Mouse (Mus musculus) lung, embryonic 14.5 days (tissue): ENCODE measurements at regions not wholly inside any gene's neighbourhood (a gene's known extent, or its start where the extent isn't known, plus 50 kb on each side); places are given as distances from the start of the nearest gene placed in this dataset.

Experiments
- ATAC-seq: fragments of 200-750 bp; cut with Nextera tagmentation; 2 replicates; pipeline ENCODE4 v1.8.0; 2017; ENCODE audit warnings: mild to moderate bottlenecking, moderate TSS enrichment, moderate library complexity; ENCODE audit not compliant: insufficient read depth
- DNase-seq: peaks from one replicate; pipeline ENCODE4 v3.0.0-alpha.2; 2015
- H3K27ac ChIP-seq: fragments of 300-500 bp; sonication (generic); 2 replicates; pipeline ENCODE4 v1.5.1; 2014; ENCODE audit warnings: low read depth, mild to moderate bottlenecking, moderate library complexity
- H3K27me3 ChIP-seq: fragments of 300-500 bp; sonication (generic); 2 replicates; pipeline ENCODE4 v1.6.1; 2014; ENCODE audit warnings: low read length, control low read depth; ENCODE audit not compliant: insufficient read depth
- H3K36me3 ChIP-seq: fragments of 300-500 bp; sonication (generic); 2 replicates; pipeline ENCODE4 v1.6.1; 2014; ENCODE audit warnings: control low read depth; ENCODE audit not compliant: insufficient read depth
- H3K4me1 ChIP-seq: fragments of 300-500 bp; sonication (generic); 2 replicates; pipeline ENCODE4 v1.6.1; 2014; ENCODE audit warnings: antibody characterized with exemption, control low read depth; ENCODE audit not compliant: insufficient read depth
- H3K4me2 ChIP-seq: fragments of 300-500 bp; sonication (generic); 2 replicates; pipeline ENCODE4 v1.6.1; 2014; ENCODE audit warnings: mild to moderate bottlenecking
- H3K4me3 ChIP-seq: fragments of 300-500 bp; sonication (generic); 2 replicates; pipeline ENCODE4 v1.5.1; 2014; ENCODE audit warnings: low read depth, low read length
- H3K9ac ChIP-seq: fragments of 300-500 bp; sonication (generic); 2 replicates; pipeline ENCODE4 v1.6.1; 2014
- H3K9me3 ChIP-seq: fragments of 300-500 bp; sonication (generic); 2 replicates; pipeline ENCODE4 v1.6.1; 2016; ENCODE audit warnings: low read depth, low read length, control low read depth
- CTCF ChIP-seq: IDR thresholded peaks from 2 replicates; pipeline ENCODE4 v1.5.1; 2016; ENCODE audit warnings: antibody characterized with exemption, low read depth
- WGBS: fragments of 180-500 bp; shearing (Covaris S2); extraction: QIAGEN DNeasy Blood & Tissue Kit; methylation state at CpG from one replicate; pipeline ENCODE4 v1.1.7; 2014; 5-methylcytosine and 5-hydroxymethylcytosine counted together

GRCm38 (mm10) chr12:13079832-13080231 is 138.1 kb upstream of the Mycn start:
- no peaks in the 10 kb centered on the region for H3K9me3 ChIP-seq
- H3K36me3 ChIP-seq = no peaks in the 10 kb centered on the region
- no peak for TF ChIP-seq CTCF
- WGBS = 92% methylated on average over 3 of the region's 3 CpGs
- DNase-seq (no peak), ATAC-seq (no peak)
- no peaks in the 10 kb centered on the region for H3K4me1 ChIP-seq
- H3K4me2 ChIP-seq = no peak overlapping the region
- no peaks in the 10 kb centered on the region for H3K27me3 ChIP-seq
- H3K9ac ChIP-seq = no peak overlapping the region
- H3K4me3 ChIP-seq = no peak overlapping the region
- H3K27ac ChIP-seq = no peak overlapping the region

- Histone ChIP-seq H3K4me1 (no peaks in the 10 kb centered on the region), H3K9me3 (no peaks in the 10 kb centered on the region), H3K27me3 (no peaks in the 10 kb centered on the region), H3K27ac (no peak overlapping the region), H3K9ac (no peak overlapping the region), H3K36me3 (no peaks in the 10 kb centered on the region), H3K4me2 (no peak overlapping the region), H3K4me3 (no peak overlapping the region)
- no peak for DNase-seq
- 45% methylated on average over 4 of the region's 4 CpGs for WGBS
- no peak for TF ChIP-seq CTCF
- ATAC-seq = no peak
Observed at GRCm38 (mm10) chr12:13077689-13078088, 136.0 kb upstream of the Mycn start.

- no peak overlapping the region for H3K4me3 ChIP-seq
- no peak overlapping the region for H3K27ac ChIP-seq
- no peaks in the 10 kb centered on the region for H3K27me3 ChIP-seq
- no peak for TF ChIP-seq CTCF
- no peak overlapping the region for H3K9ac ChIP-seq
- no peaks in the 10 kb centered on the region for H3K9me3 ChIP-seq
- 51% methylated on average over 3 of the region's 3 CpGs for WGBS
- H3K36me3 ChIP-seq = no peaks in the 10 kb centered on the region
- no peak for DNase-seq
- no peak overlapping the region for H3K4me2 ChIP-seq
- H3K4me1 ChIP-seq = no peaks in the 10 kb centered on the region
- no peak for ATAC-seq
Observed at GRCm38 (mm10) chr12:13076699-13077287, 135.1 kb upstream of the Mycn start.

- H3K27ac ChIP-seq = no peak overlapping the region
- H3K9ac ChIP-seq = no peak overlapping the region
- 16% methylated on average over 4 of the region's 4 CpGs for WGBS
- no peaks in the 10 kb centered on the region for H3K36me3 ChIP-seq
- no peaks in the 10 kb centered on the region for H3K4me1 ChIP-seq
- H3K4me2 ChIP-seq = no peak overlapping the region
- ATAC-seq (peak; percentile 44; the same call in 1 of the 2 replicates), DNase-seq (peak; percentile 78)
- H3K9me3 ChIP-seq = no peaks in the 10 kb centered on the region; the same call in 1 of the 2 replicates
- no peaks in the 10 kb centered on the region for H3K27me3 ChIP-seq
- H3K4me3 ChIP-seq = no peak overlapping the region
- TF ChIP-seq CTCF = no peak
Observed at GRCm38 (mm10) chr12:13073126-13073886, 131.6 kb upstream of the Mycn start.

- WGBS = 32% methylated on average over 5 of the region's 5 CpGs
- Histone ChIP-seq H3K27ac (no peak overlapping the region), H3K36me3 (no peaks in the 10 kb centered on the region), H3K4me1 (no peaks in the 10 kb centered on the region), H3K9ac (no peak overlapping the region), H3K27me3 (no peaks in the 10 kb centered on the region), H3K9me3 (no peaks in the 10 kb centered on the region; the same call in 1 of the 2 replicates), H3K4me2 (no peak overlapping the region), H3K4me3 (no peak overlapping the region)
- ATAC-seq (peak; percentile 66; the same call in 1 of the 2 replicates), DNase-seq (no peak)
- TF ChIP-seq CTCF = no peak
Observed at GRCm38 (mm10) chr12:13067295-13067694, 125.6 kb upstream of the Mycn start.

- DNase-seq = peak; percentile 70
- Histone ChIP-seq H3K36me3 (no peaks in the 10 kb centered on the region), H3K9me3 (no peaks in the 10 kb centered on the region; the same call in 1 of the 2 replicates), H3K4me2 (no peak overlapping the region), H3K27ac (no peak overlapping the region), H3K9ac (no peak overlapping the region), H3K4me3 (no peak overlapping the region), H3K4me1 (no peaks in the 10 kb centered on the region), H3K27me3 (no peaks in the 10 kb centered on the region)
- peak; percentile 76; the same call in 1 of the 2 replicates for ATAC-seq
- 38% methylated on average over 6 of the region's 6 CpGs for WGBS
- no peak for TF ChIP-seq CTCF
Observed at GRCm38 (mm10) chr12:13066604-13067181, 125.0 kb upstream of the Mycn start.

- Histone ChIP-seq H3K9me3 (no peaks in the 10 kb centered on the region), H3K27ac (no peak overlapping the region), H3K36me3 (no peaks in the 10 kb centered on the region), H3K4me2 (no peak overlapping the region), H3K4me3 (no peak overlapping the region), H3K27me3 (no peaks in the 10 kb centered on the region), H3K9ac (no peak overlapping the region), H3K4me1 (no peaks in the 10 kb centered on the region)
- ATAC-seq = no peak; the same call in 1 of the 2 replicates
- WGBS = 71% methylated on average over 3 of the region's 3 CpGs
- TF ChIP-seq CTCF = no peak
- DNase-seq = peak; percentile 23
Observed at GRCm38 (mm10) chr12:13059473-13059872, 117.8 kb upstream of the Mycn start.
